Mouse (Mus musculus): ENCODE measurements around the gene Chst13.

The Chst13 gene

DNA sequence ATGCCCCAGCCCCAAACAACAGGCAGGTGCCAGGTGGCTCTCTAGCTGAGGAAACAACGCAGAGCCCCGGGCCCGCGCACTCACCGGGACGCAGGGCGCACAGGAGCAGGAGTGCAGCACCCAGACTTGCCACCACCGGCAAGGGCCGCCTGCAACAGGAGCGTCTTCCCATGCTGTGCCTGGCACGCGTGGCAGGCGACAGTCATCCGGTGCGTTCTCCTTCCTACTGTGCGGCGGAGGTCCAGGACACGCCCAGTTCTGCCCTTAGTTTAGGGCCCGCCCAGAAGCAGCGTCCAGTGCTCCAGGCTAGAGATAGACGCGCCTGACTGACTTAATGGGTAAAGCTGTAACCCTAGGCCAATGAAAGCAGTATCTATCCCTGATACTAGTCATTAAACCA lies at the start of gene Chst13:
TSS of gene Chst13 (minus strand) at position 195 of the 400 bp plus-strand sequence.
- no peak for DNase-seq

DNA sequence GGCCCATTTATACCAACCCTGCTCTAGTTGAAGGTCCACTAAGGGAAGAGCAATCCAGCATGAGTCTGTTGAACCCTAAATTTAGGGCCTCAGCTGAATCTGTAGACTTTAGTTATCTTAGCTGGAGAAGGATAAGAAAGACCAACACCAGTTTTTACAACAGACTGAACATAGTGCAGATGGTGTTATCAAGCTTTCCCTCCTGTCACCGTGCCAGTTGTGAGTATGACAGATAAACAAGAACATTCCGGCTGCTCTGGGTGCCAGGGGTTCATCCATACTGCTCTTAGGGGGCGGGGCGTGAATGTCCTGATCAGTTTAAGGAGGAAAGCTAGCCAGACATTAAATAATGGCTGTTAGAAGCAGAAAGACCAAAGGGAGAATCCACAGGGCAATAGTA lies 49.7 kb upstream of the Chst13 start:
- DNase-seq: no peak

DNA sequence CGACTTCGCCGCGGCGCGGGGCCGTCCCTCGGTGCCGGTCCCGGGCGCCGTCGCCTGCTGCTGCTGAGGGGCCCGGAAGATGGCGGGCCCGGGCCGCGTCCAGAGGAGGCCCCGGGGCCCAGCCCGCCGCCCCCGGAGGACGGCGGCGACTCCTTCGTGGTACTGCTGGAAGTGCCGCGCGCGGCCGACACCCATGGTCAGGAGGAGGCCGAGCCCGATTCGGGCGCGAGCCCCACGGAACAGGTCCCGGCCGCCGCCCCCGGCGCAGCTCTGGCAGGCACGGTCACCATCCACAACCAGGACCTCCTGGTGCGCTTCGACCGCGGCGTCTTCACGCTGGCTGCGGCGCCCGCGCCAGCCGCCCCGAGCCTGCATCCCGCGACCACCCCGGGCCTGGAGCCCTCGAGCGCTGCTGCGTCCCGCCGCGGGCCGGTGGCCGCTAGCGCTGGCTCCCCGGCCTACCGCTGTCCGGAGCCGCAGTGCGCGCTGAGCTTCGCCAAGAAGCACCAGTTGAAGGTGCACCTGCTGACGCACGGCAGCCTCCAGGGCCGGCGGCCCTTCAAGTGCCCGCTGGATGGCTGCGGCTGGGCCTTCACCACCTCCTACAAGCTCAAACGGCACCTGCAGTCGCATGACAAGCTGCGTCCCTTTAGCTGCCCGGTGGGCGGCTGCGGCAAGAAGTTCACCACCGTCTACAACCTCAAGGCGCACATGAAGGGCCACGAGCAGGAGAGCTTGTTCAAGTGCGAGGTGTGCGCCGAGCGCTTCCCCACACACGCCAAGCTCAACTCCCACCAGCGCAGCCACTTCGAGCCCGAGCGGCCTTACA lies 45.0 kb upstream of the Chst13 start:
- DNase-seq: peak; percentile 57

DNA sequence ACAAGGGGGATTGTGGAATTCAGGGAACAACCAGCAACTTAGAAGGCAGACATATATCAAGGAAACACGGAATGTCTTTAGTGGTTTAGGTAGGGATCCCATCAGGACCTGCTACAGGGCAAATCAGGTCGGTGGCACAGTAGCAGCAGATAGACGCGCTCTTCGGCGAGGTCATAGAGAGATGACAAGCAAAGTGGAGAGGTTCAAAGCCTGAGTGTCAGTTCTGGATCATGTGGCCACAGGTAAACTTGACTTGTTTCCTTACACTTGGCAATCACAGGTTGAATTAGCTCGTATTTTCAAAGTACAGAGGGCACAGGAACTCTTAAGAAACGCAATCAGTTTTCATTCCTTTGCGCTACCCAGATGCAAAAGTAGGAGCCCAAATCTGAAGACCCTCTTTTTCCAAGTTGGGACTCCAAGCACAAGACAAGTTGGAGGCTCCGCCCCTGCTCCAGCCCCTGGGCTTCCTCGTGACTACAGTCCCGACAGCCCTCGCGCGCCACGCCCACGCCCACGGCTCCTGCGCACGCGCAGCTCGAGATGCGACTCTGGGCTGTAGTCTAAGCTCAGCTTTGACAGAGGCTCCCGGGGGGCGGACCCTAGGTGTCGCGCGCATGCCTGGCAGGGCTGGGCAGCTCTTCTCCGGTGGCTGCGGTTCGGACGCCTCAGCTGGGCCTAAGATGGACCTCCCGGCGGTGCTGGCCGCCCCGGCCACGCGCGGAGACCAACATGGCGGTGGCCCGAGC lies 44.2 kb upstream of the Chst13 start, which contains the start of gene Zxdc:
TSS of gene Zxdc (plus strand) at position 517 of the 749 bp plus-strand sequence.
- DNase-seq: peak; percentile 99

DNA sequence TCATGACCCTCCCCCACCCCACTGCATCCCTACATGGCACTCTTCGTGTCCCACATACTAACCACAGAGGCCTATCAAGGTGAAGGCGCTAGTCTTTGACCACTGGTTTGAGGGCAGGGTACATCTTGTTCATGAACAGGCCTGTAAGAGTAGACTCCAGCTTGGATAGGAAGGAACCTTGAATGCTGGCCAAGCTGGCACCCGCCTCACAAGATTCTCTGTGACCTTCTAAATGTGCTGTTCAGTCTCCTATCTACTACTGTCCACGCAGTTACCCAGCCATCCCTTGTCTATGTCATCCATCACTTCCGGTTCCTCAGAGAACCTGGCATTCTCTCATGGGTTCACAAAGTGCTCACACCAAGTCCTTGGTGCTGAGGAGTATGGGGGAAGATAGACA lies 38.3 kb upstream of the Chst13 start:
- no peak for DNase-seq

DNA sequence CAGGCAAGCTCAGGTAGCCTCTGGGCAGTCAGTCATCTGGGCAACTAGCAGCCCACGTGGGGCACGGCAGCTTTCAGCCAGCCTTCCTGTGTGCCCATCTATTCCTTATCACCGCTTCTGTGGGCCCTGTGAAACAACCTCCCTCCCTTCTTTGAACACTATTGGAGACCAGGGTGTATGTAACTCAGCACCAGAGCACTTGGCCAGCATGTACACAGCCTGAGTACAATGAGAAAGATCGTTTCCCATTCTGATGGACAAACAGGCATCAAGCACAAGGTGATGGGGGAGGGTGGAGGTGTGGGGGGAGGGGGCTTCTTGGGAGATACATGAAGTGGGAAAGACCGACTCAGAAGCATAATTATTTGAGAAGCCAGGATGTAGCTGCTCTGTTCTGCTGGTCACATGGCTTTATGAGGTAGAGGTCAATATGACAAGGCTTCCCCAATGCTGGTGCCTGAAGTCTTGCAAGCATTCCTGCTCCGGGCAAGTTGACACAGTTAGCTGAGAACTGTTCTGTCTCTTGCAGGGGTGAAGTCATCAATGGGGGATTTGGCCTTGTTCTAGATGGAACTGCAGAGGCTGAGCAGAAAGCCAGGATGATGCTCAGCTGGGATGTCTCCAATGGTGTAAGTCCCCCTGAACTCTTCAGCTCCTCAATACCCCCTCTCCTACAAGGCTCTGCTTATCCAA lies 36.1 kb upstream of the Chst13 start:
- DNase-seq: no peak

DNA sequence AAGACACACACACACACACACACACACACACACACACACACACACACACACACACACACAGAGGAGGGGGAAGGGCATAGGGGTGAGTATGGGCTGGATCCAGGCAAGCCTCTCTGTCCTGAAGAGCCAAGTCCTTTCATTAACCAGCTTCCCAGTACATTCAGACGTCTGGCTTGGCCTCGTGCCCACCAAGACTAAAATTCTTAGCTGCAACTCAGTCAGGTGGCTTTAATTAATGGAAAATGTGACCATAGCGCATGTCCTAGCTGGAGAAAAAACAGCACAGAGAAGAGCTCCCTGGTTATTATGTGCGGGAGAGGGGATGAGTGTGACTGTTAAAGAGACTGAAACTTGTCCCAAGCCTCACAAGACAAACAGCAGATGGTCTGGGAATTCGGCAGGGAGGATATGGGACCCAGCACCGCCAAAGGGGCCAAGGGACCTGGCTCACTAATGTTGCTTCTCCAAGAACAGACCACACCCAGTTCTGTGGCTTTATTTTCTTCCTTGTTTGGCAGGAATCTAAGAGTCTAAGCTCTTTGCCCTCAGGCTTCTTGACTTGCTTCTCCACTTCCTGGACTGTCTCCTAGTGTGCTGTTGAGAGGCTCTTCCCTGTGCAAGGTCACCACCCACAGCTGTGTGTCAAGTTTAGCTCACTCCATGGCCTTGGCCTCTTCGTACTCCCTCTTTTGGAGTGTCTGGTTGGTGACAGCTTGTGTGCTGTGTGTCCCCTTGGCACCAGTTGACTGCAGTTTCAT lies 35.2 kb upstream of the Chst13 start:
- DNase-seq: no peak

DNA sequence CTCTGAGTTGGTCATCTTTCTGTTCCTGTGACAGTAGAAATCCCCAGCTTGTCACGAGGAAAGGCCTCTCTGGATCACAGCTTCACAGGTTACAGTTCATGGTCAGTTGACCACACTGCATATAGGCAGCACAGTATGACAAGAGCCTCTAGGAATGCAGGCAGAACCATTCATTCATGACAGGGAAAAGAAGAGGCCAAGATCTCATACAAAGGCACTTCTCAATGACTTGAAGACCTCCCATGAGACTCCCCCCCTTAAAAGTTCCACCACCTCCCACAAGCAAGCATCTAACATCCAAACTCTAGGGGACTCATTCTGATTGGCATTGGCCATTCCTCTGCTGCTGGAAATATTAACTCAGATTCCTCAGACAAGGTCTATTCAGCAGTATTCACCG lies 34.5 kb upstream of the Chst13 start:
- no peak for DNase-seq

DNA sequence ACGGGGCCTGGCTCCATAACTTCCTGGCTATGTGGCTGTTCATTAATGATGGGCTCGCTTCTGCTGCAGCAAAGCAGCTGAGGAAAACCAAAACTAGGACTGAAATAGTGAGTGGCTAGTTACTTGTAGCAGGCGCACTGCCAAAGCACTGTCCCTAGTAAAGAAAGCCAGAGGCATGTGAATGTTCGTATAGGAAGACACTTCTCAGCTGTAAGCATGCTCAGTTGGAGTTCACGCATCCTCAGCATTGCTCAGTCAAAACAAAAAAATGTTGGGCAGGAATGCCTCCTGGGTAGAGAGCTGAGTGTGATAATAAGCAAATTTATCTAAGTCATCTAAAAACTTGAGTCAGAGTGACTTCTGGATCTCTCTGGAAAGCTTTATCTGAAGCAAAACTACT lies 33.2 kb upstream of the Chst13 start:
- DNase-seq: no peak

DNA sequence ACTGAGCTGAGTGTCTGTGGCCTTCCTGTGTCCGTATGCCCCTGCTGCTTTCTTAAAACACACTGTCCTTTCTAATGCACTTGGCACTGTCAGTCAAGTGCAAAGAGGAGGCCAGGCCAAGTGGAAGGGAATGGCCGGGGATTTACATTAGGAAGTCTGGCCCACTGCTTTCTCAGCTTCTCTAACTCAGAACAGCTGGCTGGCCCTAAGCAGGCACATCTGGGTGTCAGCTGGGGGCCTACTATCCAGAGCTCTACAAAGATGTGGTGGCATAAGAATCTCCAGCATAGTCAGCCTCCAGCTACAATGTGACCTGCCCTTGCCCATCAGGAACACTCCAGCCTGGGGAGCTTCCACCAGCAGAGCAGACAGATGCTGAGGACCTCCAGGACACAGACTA lies 25.0 kb upstream of the Chst13 start:
- no peak for DNase-seq

DNA sequence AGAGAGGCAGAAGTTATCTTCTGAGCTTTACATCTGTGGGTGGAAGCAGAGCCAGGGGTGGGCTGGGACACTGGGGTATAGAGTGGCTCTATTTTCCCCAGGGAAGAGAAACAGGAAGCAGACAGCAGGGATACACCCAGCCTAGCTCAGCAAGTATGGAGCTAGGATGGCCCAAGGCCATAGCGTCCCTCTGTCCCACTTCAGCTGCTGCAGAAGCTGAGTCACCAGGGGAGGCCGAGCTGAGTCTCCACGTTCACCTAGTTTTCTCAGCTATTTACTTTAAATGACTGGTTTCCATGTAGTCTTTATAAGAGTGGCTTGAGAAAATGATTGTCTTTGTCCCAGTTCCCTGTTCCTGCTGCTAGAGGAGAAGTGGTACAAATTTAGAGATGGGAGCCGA lies 23.5 kb upstream of the Chst13 start:
- no peak for DNase-seq

DNA sequence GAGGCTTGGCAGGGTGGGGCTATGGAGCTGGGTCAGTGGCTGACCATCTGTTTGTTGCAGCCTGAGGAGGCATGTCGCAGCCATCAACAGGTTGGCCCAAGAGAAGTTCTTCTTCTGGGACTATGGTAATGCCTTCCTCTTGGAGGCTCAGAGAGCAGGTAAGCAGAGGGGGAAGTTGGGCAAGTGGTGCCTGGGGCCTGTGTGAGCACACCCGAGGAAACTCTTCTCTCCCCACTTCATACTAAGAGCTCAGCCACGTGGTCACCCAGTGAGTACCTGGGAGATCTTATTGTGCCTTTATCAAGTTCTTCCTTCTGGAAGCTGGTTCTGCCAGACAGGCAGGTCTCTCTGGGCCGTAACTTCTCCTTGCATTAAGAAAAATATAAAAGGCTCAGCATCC lies 22.2 kb upstream of the Chst13 start:
- DNase-seq: no peak

DNA sequence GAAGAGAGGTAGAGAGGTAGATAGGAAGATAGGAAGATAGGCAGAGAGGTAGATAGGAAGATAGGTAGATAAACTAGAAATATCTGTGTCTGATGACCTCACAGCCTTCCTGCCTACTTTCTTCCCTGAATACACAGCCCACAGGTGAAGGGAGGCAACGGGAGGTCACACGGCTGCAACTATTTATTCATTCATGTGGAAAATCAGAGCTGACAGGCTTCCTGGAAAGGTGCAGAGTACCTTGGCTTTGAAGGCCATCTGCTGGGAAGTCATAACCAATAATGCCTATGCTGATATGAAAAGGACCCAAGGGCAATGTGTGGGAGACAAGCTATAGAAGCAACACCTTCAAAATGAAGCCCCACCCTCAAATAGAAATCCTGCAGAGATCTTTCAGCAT lies 17.4 kb upstream of the Chst13 start:
- peak; percentile 71 for DNase-seq

DNA sequence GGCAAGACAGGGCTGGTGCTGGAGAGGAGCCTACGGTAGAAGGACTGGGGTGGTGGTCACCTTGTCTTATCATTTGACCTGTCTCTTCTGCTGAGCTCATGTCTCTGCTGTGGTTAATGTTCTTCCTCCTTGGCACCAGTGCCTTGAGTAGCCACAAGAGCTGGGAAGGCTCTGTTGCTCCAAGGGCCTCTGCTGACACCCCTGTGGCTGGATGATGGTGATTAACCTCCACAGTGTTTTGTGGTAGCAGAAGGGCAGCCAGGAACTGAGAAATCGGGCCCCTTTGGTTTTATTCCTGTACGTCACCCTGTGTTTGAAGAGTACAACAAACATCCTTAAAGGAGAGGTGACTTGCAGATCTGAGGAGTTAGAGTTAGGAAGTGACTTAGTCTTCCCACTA lies 9.3 kb upstream of the Chst13 start:
- no peak for DNase-seq

DNA sequence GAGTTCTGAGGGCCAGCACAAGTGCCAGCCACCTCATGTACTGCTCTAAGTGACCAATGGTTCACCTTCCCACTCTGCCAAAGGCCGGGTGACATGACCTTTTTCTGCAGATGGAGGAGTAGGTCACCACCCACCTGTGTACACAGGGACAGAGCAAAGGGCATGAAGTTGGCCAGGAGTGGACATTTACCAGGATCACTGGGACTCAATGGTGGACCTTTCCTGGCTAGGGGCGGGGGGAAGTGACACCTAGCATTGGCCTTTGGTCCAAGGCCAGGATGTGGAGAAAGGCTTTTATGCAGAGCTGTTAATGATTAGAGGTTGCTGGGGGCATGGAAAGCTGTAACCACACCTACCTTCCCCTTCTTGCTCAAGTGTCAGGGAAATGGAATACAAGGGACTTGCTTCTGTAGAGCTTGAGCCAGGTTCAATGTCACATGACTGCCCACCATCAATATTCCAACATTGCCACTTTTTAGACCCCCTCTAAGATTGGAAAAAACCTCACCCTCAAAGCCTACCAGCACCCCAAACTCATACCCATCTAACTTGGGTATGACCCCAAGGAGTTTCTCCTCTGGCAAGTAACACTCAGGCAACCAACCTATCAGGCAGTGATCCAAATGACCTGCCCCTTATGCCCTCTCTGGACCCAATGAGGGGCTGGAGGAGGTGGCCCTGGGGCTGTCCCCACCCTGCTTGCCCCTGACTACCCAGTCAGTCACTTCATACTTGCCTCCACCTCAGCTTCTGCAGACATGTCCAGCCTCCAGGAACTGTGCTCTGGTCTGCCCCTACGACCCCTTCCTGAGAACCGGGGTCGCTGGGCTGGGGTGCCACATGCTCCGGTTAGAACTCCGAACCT lies 7.8 kb upstream of the Chst13 start, which contains the start of gene Uroc1:
TSS of gene Uroc1 (plus strand) at position 724 of the 865 bp plus-strand sequence.
- DNase-seq: no peak

DNA sequence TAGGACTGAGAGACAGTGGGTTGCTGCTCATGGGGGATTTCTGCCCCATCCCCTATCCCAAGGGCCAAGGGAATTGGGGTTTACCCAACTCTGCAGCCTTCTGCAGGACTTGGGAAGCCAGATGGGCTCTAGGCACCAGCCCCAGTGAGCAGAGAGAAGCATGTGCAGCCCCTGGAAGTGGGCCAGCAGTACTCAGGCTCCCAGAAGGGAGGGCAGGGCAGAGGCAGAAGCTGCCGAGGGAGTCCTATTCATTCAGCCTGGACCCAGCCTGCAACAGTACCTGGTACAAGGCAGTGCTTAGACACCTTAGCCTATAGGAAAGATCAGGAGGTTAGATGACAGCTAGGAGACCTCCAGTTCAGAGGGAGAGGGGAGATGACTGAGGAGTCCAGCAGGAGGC lies 5.0 kb upstream of the Chst13 start:
- DNase-seq: peak; percentile 82

DNA sequence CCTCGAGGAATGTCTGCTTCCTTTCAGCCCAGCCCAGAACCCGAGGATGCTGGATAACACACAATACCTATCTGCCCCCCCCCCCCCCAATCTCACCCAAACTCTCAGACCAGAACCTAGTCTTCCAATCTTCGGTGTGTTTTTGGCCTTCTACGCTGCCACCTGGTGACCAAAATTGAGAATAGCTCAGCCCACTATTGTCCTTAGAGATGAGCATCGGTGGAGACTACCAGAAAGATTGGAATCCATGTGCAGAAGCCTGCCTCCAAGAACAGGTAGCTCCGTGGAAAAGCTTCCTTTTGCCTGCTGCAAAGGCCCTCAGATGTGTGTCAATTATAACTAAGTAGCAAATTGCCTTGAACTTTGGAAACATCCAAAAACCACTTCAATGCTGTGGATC lies 2.7 kb upstream of the Chst13 start:
- DNase-seq: no peak

DNA sequence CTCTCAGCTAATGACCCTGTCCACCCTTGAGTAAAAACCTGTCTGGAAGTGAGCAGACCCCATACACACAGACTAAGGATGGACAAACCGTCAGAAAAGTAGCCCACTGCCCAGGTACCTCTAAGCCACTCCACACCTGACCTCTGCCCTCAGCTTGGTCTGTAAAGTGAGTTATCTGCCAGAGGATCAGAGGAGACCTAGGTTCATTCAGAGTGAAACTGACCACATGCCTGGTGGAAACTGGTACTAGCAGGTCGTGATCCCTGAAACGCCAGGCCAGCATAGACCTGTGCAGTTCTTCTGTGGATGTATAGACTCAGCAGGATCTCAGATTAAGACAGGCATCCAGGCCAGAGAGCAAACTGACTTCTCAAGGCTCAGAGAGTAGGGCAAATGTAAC lies 522 bp downstream of the Chst13 start:
- DNase-seq: no peak

DNA sequence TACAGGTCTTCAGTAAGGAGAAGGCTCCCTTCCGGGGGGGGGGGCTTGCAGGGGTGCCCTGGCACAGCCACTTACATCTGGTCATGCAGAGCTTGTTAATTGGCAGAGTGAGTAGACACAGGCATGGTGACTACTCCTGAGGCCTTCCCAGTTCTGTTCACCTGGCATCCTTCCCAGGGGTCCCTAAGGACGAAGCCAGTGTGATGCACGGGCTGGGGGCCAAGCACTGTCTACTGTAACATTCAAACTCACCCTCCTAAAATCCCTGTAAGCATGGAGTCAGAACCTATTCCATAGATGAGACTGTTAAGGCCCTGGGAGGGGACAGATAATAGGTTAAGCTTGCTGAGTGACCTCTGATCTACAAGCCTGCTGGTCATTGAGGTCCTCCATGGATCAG lies 959 bp downstream of the Chst13 start:
- DNase-seq: no peak

DNA sequence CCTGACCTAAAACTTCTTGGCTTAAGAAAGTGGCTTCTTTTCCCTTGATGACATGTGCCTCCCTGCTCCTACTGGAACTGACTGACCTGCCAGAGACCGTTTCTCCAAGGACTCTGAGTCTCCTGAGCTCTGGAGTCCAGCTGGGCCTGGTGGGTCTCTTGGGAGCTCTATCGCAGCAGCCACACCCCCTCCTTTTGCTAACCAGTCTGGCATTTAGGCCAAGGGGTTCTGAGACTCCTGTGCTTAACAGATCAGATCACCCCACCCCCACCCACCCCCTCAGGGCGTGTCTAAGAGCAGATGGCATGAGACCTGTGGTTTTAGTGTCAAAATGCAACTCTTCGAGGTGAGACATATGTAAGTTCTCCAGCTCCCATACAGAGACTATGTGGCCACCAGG lies 3.2 kb downstream of the Chst13 start:
- DNase-seq: no peak

DNA sequence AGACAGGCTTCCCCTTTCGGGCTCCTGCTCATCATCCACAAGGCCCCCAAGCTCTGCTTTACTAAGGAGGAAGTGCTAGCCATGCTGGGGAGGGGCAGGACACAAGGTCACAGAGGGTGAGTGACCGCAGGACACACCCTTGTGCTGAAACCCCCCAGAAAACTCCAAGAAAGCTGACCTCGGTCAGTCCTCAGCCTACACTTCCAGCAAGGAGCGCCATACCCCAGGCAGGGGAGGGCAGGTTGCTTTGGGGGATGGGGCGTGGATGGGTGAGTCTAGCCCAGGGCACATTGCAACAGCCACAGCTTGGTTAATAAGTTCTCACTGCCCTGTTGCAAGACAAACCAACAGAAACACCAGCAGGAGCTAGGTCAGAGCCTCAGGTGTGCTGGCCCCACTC lies 4.6 kb downstream of the Chst13 start:
- no peak for DNase-seq

All from cerebellum, adult 9-11 months (tissue).